Mouse (Mus musculus) thymus, adult 2 months (tissue): Measurements from ENCODE around the gene Ccdc82.

ENCODE experiments used
- CTCF ChIP-seq: fragments of 200-500 bp; IDR thresholded peaks from 2 replicates; pipeline ENCODE4 v1.5.1; 2012; ENCODE audit warnings: mild to moderate bottlenecking, control low read depth, low read length, moderate library complexity, borderline replicate concordance; ENCODE audit not compliant: control insufficient read depth, poor library complexity, insufficient read depth; ENCODE audit errors: extremely low read depth
- POLR2A ChIP-seq: fragments of 200-500 bp; IDR thresholded peaks from 2 replicates; pipeline ENCODE4 v1.6.1; 2012; ENCODE audit warnings: mild to moderate bottlenecking, low read length, control low read depth, moderate library complexity; ENCODE audit not compliant: control insufficient read depth, poor library complexity, insufficient read depth; ENCODE audit errors: extremely low read depth

DNA sequence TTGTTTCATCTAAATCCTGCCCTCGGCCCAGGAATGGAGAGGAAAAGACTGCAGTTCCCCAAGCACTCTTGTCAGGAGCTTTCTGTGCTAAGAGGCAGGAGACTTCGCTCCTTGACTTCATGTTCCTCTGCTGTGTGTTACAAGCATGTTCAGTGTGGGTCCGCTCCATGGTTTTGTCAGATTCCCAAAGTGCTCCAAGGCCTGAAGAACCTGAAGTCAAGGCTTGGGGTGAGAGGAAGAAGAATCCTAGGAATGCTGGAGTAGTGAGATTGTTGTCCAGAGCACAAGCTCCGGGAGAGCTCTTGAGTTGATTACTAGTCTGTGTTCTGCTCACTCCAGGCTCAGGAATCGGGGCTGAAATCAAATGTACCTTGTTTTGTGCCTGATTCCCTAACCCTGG lies 68.6 kb downstream of the Ccdc82 start:
- TF ChIP-seq CTCF (no peak), POLR2A (no peak)
